ENCODE assay signal across 10 mouse cellular contexts in genomic region chr3:156851921-156852320, GRCm38 (mm10).
DNase-seq lines count a peak whose midpoint lies in the region.
"Had no signal": no experiment of that assay in that cellular context is flagged by ENCODE, and none has a peak within 500 bp of the region (broad histone marks: within the 10 kb centered on the region; RNA-seq: fewer than 3 reads in every experiment).

No protein-coding gene starts in this region.

- DNase-seq in layer of hippocampus, adult 11-12 months (ENCODE audit: low spot score) = peak; percentile 23
- DNase-seq in layer of hippocampus, postnatal 36 days = no peak
- peak; percentile 89 for DNase-seq in cerebellum, adult 9-10 months
- DNase-seq in left cerebral cortex, adult 11 months (ENCODE audit: low spot score) = peak; percentile 39
- peak; percentile 57 for DNase-seq in right cerebral cortex, postnatal 25 days
- no peak for DNase-seq in lung, adult 18-20 months
- no peak for DNase-seq in adrenal gland, adult (ENCODE audit: inconsistent age in 2 of 2, low spot score in 1 of 2)
- no peak for DNase-seq in retina, postnatal 1 day
- DNase-seq: heart, adult 18-20 months; kidney, postnatal 14 days had no signal

Comparison
In these comparisons a context has a peak if more than half of its experiments do, and no peak if none do; other contexts are left out.
1. DNase-seq: peak in layer of hippocampus, adult 11-12 months (single experiment), cerebellum, adult 9-10 months (single experiment), left cerebral cortex, adult 11 months (single experiment) and right cerebral cortex, postnatal 25 days (single experiment); none in layer of hippocampus, postnatal 36 days (0 of 2), lung, adult 18-20 months (0 of 2), adrenal gland, adult (0 of 2) and retina, postnatal 1 day (single experiment).